Comparison of ENCODE assay signal across 19 mouse cellular contexts in the genomic region with DNA sequence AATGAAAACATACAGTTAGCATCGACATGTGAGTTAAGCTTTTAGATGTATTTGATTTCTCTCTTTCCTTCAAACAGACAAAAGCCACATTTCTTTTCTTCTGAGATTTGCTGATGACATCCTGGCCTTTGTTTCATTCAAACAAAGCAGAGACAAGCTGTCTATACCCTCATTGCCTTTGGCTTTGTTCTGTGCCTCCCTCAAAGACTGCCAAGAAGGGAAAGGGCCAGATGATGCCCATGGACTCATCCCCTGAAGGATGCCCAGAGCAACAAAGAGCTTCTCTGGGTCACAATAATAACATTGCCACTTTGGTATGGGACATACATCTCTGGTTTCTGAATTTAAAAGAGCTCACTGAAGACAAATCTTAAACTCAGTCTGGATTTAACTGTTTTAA.
DNase-seq lines count a peak whose midpoint lies in the region; TF ChIP-seq lines count a peak whose summit lies in the region.
"Had no signal": no experiment of that assay in that cellular context is flagged by ENCODE, and none has a peak within 500 bp of the region (broad histone marks: within the 10 kb centered on the region; RNA-seq: fewer than 3 reads in every experiment).

No protein-coding gene starts in this region.

- 79% methylated on average over 1 of the region's 1 CpGs for WGBS in cerebellum, adult 2 months

- TF ChIP-seq POLR2A in brain, embryonic 14.5 days (IDR thresholded peaks at IDR 0.05; ENCODE audit: borderline replicate concordance, extremely low read depth, insufficient read depth, insufficient read length, poor library complexity, severe bottlenecking), result no peak
- TF ChIP-seq POLR2A in cerebellum, adult 2 months (IDR thresholded peaks at IDR 0.05; ENCODE audit: borderline replicate concordance, insufficient read depth, low read length), result no peak

- peak; percentile 21 for DNase-seq in left cerebral cortex, postnatal 4 days
- no peak for DNase-seq in left cerebral cortex, adult 11 months (ENCODE audit: low spot score)
- DNase-seq in brain, embryonic 14.5 days (ENCODE audit: low read depth), result peak; percentile 31
- peak; percentile 14 to 50 for DNase-seq in cerebellum, adult 2 months
- peak; percentile 22 to 35 for DNase-seq in cerebellum, postnatal 25 days
- DNase-seq in lung, postnatal 36 days, result no peak
- no peak for DNase-seq in kidney, postnatal 14 days
- DNase-seq: adrenal gland, adult 8-10 months; heart, postnatal 36 days; kidney, adult 11 months; layer of hippocampus, adult 9-11 months; lung, embryonic 14.5 days; lung, postnatal 4 days; thymus, postnatal 14 days had no signal

- no peaks in the 10 kb centered on the region for H3K27me3 ChIP-seq in cerebellum, adult 2 months (ENCODE audit: control insufficient read depth, insufficient read depth, low read length)
- H3K27me3 ChIP-seq: forebrain, embryonic 13.5 days; heart, embryonic 15.5 days; limb, embryonic 15.5 days had no signal

- no peak for TF ChIP-seq CTCF in brain, embryonic 14.5 days (IDR thresholded peaks at IDR 0.05; ENCODE audit: borderline replicate concordance, extremely low read depth, insufficient read depth, insufficient read length)
- no peak for TF ChIP-seq CTCF in cerebellum, adult 2 months (IDR thresholded peaks at IDR 0.05; ENCODE audit: borderline replicate concordance, insufficient read depth, low read depth, low read length)

- H3K4me1 ChIP-seq in cerebellum, adult 2 months (ENCODE audit: control insufficient read depth, insufficient read depth, low read length), result no peaks in the 10 kb centered on the region; the same call in 1 of the 2 replicates
- H3K4me1 ChIP-seq: forebrain, embryonic 13.5 days; heart, embryonic 15.5 days; limb, embryonic 15.5 days had no signal

- intact Hi-C loops in left cerebral cortex, postnatal 4 days (cut with DNase I), result no loop called here

- H3K27ac ChIP-seq in cerebellum, adult 2 months (ENCODE audit: insufficient read depth, low read length), result no peak overlapping the region
- H3K27ac ChIP-seq: forebrain, embryonic 13.5 days; heart, embryonic 15.5 days; left cerebral cortex, adult 2 months; limb, embryonic 15.5 days; liver, embryonic 14.5 days had no signal

- no peak overlapping the region for H3K4me3 ChIP-seq in cerebellum, adult 2 months (replicated peaks; ENCODE audit: insufficient read depth, low read depth, low read length)
- H3K4me3 ChIP-seq: forebrain, embryonic 13.5 days; heart, embryonic 15.5 days; left cerebral cortex, adult 2 months; limb, embryonic 15.5 days had no signal

Comparison
In these comparisons a context has a peak if more than half of its experiments do, and no peak if none do; other contexts are left out.
1. DNase-seq: peak in left cerebral cortex, postnatal 4 days (single experiment), brain, embryonic 14.5 days (single experiment), cerebellum, adult 2 months (2 of 2) and cerebellum, postnatal 25 days (2 of 2); none in left cerebral cortex, adult 11 months (single experiment), lung, postnatal 36 days (single experiment) and kidney, postnatal 14 days (single experiment).